Mouse (Mus musculus): Measurements from ENCODE around the gene Gm10720.
"Not testable (repeated sequence)": the region's sequence is repeated elsewhere in the genome, so short reads cannot be mapped to it uniquely, and the experiment has no call there.

GRCm38 (mm10) chr9:3036577-3036976, 21.1 kb downstream of the Gm10720 start, which contains the start of gene Gm10715:
- not testable (repeated sequence) for TF ChIP-seq POLR2A (IDR thresholded peaks at IDR 0.05; ENCODE audit: control insufficient read depth, extremely low read depth, insufficient read depth, low read length, poor library complexity); CTCF (IDR thresholded peaks at IDR 0.05; ENCODE audit: borderline replicate concordance, control insufficient read depth, extremely low read depth, insufficient read depth, low read length, poor library complexity)
